Mouse (Mus musculus) cerebellum, adult 2 months (tissue): ENCODE measurements around the gene Prkag3.

Source experiments
- CTCF ChIP-seq: fragments of 200-500 bp; IDR thresholded peaks from 2 replicates; pipeline ENCODE4 v1.5.1; 2011; ENCODE audit warnings: low read depth, mild to moderate bottlenecking, control low read depth, low read length, moderate library complexity, borderline replicate concordance; ENCODE audit not compliant: insufficient read depth
- POLR2A ChIP-seq: fragments of 200-500 bp; IDR thresholded peaks from 2 replicates; pipeline ENCODE4 v1.6.1; 2011; ENCODE audit warnings: low read length, control low read depth, borderline replicate concordance; ENCODE audit not compliant: insufficient read depth

GRCm38 (mm10) chr1:74698353-74698752 lies 50.7 kb downstream of the Prkag3 start:
- no peak for TF ChIP-seq CTCF
- no peak for TF ChIP-seq POLR2A
